Mouse (Mus musculus): ENCODE measurements around the gene Chgb. TPM values are rescaled to one million over a fixed set of nuclear protein-coding genes. Genes with fewer than 3 reads are reported as not detected.

Gene Chgb
- polyA plus RNA-seq, 1 experiment from 2014 or later: 0.18 TPM

DNA sequence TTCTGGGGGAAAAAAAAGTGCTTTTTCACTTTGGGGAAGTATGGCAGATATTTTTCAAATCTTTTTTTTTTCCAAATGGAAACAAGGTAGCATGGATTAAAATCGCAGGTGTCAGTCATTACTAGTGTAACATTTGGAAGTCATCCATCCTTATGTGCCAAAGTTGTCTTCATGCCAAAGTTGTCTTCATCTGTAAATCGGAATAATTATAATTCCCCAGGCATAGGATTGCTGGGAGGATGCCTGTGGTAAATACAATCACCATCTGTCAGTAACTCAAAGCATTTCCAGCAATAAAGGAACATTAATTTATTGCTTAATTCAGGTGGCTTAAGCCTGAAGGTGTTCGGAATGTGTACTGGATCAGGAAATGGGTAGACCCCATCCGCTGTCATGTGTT lies 60.0 kb downstream of the Chgb start:
- DNase-seq (ENCODE audit: low spot score): no peak

Other genes starting within 250 kb of the Chgb start
- gene Gpcpd1, start 193.5 kb upstream of the Chgb start, polyA plus RNA-seq (2015; fragmentation: Nextera tagmentation; extraction: Ambion mirVana): 48.1 and 52.3 TPM in 2 replicates
- gene Shld1, start 94.3 kb upstream of the Chgb start, polyA plus RNA-seq (2015; fragmentation: Nextera tagmentation; extraction: Ambion mirVana): 17.8 and 20.7 TPM in 2 replicates
- 54.7 and 56.9 TPM in 2 replicates for gene Trmt6, start 34.8 kb downstream of the Chgb start, polyA plus RNA-seq (2015; fragmentation: Nextera tagmentation; extraction: Ambion mirVana)
- 9.6 and 10.1 TPM in 2 replicates for gene Mcm8, start 34.9 kb downstream of the Chgb start, polyA plus RNA-seq (2015; fragmentation: Nextera tagmentation; extraction: Ambion mirVana)
- gene Crls1, start 65.4 kb downstream of the Chgb start, polyA plus RNA-seq (2015; fragmentation: Nextera tagmentation; extraction: Ambion mirVana): 17.1 and 17.9 TPM in 2 replicates
- gene Lrrn4, start 99.6 kb downstream of the Chgb start, polyA plus RNA-seq (2015; fragmentation: Nextera tagmentation; extraction: Ambion mirVana): 0.53 and 0.81 TPM in 2 replicates
- 17.0 and 23.4 TPM in 2 replicates for gene Fermt1, start 164.6 kb downstream of the Chgb start, polyA plus RNA-seq (2015; fragmentation: Nextera tagmentation; extraction: Ambion mirVana)

Measured in thymus, postnatal 0 days (tissue).